Mouse (Mus musculus) spleen, adult 2 months (tissue): ENCODE measurements around the gene Tipin.

ENCODE experiments used
- CTCF ChIP-seq: fragments of 200-500 bp; IDR thresholded peaks from 2 replicates; pipeline ENCODE4 v1.5.1; 2011; ENCODE audit warnings: mild to moderate bottlenecking, inconsistent platforms; ENCODE audit not compliant: insufficient read depth, insufficient read length, insufficient replicate concordance; ENCODE audit errors: extremely low read depth
- POLR2A ChIP-seq: fragments of 200-500 bp; IDR thresholded peaks from 2 replicates; pipeline ENCODE4 v1.6.1; 2011; ENCODE audit warnings: low read depth, low read length, inconsistent platforms

GRCm38 (mm10) chr9:64233656-64234055 lies 47.7 kb upstream of the Tipin start:
- TF ChIP-seq CTCF (no peak), POLR2A (no peak)
